Mouse (Mus musculus): ENCODE results near the gene Tcf7l2. TPM values are rescaled to one million over a fixed set of nuclear protein-coding genes. Genes with fewer than 3 reads are reported as not detected.

Gene Tcf7l2
- polyA plus RNA-seq, 1 experiment, result 10.3 TPM

DNA sequence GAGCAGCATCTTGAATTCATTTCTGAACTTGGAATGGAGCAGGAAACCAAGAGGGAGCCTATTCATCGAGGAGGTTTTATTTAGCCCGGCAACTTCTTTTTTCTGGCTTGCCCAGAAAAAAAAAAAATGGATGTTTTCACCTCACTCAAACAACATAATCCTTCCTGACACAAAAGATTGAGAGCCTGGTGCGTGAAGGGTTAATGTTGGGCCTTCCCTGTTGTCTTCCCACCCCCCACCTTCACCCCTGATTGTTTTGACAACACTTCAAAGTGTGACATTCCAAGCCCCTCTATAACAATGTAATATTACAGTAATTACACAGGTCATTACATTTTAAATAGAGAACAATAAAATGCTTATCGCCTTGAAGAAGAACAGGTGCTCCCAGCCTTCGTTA is 4.6 kb downstream of the Tcf7l2 start:
- no peak overlapping the region for H3ac ChIP-seq (ENCODE audit: control insufficient read depth, insufficient read length, low read depth)
- peaks cover 41% of the 10 kb centered on the region for H3K79me3 ChIP-seq (ENCODE audit: low read depth)
- peaks cover 81% of the 10 kb centered on the region for H3K79me2 ChIP-seq (ENCODE audit: control insufficient read depth, insufficient read depth)
- H3K27me3 ChIP-seq (ENCODE audit: control insufficient read depth, insufficient read depth, insufficient read length), result no peaks in the 10 kb centered on the region
- H3K4me3 ChIP-seq (ENCODE audit: insufficient read depth, poor library complexity, severe bottlenecking), result no peak overlapping the region
- H3K36me3 ChIP-seq (ENCODE audit: control insufficient read depth, insufficient read depth), result peaks cover 3% of the 10 kb centered on the region
- no peak for TF ChIP-seq FOSL1 (IDR thresholded peaks at IDR 0.05; ENCODE audit: insufficient read depth, low read length, poor library complexity, severe bottlenecking)
- TF ChIP-seq MAX (IDR thresholded peaks at IDR 0.05), result no peak
- no peak for TF ChIP-seq MYOD1 (IDR thresholded peaks at IDR 0.05; ENCODE audit: control insufficient read depth, insufficient read length, low read depth)
- no peak for TF ChIP-seq CTCF (IDR thresholded peaks at IDR 0.05; ENCODE audit: control insufficient read depth, insufficient read depth, insufficient read length)
- no peak for TF ChIP-seq CEBPB (IDR thresholded peaks at IDR 0.05; ENCODE audit: low read depth)
- TF ChIP-seq USF1 (IDR thresholded peaks at IDR 0.05; ENCODE audit: low read depth), result no peak
- no peak for TF ChIP-seq MYOG (IDR thresholded peaks at IDR 0.05; ENCODE audit: control insufficient read depth, extremely low read depth, insufficient read length)

DNA sequence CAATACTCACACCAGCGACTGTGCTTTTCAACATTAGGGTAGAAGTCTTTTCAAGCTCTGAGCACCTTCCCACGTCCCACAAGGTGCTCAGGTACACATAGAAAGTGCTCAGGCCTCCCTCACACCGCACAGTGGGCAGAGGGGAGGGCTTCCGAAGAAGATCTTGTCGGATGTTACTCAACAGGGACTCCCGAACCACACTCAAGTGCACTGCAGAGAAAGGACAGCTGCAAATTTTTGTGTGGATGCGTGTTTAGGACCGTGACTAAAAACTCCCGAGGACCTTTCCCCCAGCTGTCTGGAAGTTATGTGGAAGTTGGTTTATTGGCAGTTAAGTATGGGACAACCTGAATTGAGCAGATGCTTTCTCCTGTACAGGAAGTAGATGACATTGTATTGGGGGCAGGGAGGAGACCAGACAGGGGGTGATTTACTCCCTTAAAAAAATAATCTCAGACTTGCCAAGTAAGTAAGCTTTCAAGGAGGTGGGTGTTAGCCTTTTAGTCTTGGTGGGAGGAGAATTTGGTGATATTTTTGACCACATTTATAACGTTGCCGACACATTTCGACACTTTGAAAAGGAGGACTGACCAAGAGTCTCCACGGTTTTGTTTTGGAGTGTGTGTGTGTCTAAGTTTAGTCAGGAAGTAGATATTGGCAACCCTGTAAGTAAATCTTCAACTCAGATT is 5.8 kb downstream of the Tcf7l2 start:
- peaks cover 50% of the 10 kb centered on the region for H3K79me3 ChIP-seq (ENCODE audit: low read depth)
- H3ac ChIP-seq (ENCODE audit: control insufficient read depth, insufficient read length, low read depth), result no peak overlapping the region
- peaks cover 7% of the 10 kb centered on the region for H3K36me3 ChIP-seq (ENCODE audit: control insufficient read depth, insufficient read depth)
- no peaks in the 10 kb centered on the region for H3K27me3 ChIP-seq (ENCODE audit: control insufficient read depth, insufficient read depth, insufficient read length)
- H3K4me3 ChIP-seq (ENCODE audit: insufficient read depth, poor library complexity, severe bottlenecking), result no peak overlapping the region
- TF ChIP-seq MYOD1 (IDR thresholded peaks at IDR 0.05; ENCODE audit: control insufficient read depth, insufficient read length, low read depth) (peak; percentile 90), CEBPB (IDR thresholded peaks at IDR 0.05; ENCODE audit: low read depth) (peak; percentile 39), CTCF (IDR thresholded peaks at IDR 0.05; ENCODE audit: control insufficient read depth, insufficient read depth, insufficient read length) (no peak)
- H3K79me2 ChIP-seq (ENCODE audit: control insufficient read depth, insufficient read depth), result peaks cover 86% of the 10 kb centered on the region

DNA sequence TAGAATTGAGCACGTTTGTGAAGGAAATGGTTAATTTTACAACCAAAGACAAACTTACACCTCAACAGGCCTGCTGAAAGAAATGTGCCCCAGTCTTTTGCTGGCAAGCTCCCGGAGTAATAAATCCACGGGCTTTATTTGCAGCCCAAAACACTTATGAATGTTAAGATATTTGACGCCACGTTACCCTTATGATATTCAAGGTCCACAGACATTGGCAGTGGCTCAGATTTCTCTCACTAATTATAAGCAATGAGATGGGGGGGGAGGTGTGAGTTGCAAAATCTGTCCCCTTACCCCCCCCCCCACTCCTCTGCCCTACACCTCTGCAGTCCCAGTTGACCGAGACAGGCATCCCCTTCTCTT is 6.3 kb downstream of the Tcf7l2 start:
- no peak for TF ChIP-seq MYOG (IDR thresholded peaks at IDR 0.05; ENCODE audit: control insufficient read depth, extremely low read depth, insufficient read length)
- no peak for TF ChIP-seq CTCF (IDR thresholded peaks at IDR 0.05; ENCODE audit: control insufficient read depth, insufficient read depth, insufficient read length)
- no peak for TF ChIP-seq MYOD1 (IDR thresholded peaks at IDR 0.05; ENCODE audit: control insufficient read depth, insufficient read length, low read depth)
- no peak for TF ChIP-seq CEBPB (IDR thresholded peaks at IDR 0.05; ENCODE audit: low read depth)
- TF ChIP-seq MAX (IDR thresholded peaks at IDR 0.05), result no peak
- no peak for TF ChIP-seq USF1 (IDR thresholded peaks at IDR 0.05; ENCODE audit: low read depth)
- no peak for TF ChIP-seq FOSL1 (IDR thresholded peaks at IDR 0.05; ENCODE audit: insufficient read depth, low read length, poor library complexity, severe bottlenecking)
- Histone ChIP-seq H3ac (ENCODE audit: control insufficient read depth, insufficient read length, low read depth) (no peak overlapping the region), H3K4me3 (ENCODE audit: insufficient read depth, poor library complexity, severe bottlenecking) (no peak overlapping the region), H3K79me2 (ENCODE audit: control insufficient read depth, insufficient read depth) (peaks cover 86% of the 10 kb centered on the region), H3K36me3 (ENCODE audit: control insufficient read depth, insufficient read depth) (peaks cover 12% of the 10 kb centered on the region), H3K79me3 (ENCODE audit: low read depth) (peaks cover 46% of the 10 kb centered on the region), H3K27me3 (ENCODE audit: control insufficient read depth, insufficient read depth, insufficient read length) (no peaks in the 10 kb centered on the region)

DNA sequence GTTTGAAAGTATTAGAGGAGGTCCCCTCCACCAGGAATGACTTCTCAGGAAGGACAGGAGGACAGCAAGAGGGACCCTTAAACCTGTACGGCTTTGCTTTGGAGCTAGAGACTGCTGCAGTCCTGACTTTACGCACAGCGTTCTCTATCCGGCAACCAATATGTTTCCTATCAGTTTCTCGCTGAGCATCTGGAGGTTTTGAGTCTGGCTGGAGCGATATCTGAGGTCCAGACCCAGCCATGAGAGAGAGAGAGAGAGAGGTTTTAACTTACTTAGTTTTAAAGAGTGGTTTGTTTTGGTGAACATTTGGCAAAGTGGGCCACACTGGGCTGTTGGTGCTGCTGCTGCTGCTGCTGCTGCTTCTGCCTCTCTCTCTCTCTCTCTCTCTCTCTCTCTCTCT is 7.2 kb downstream of the Tcf7l2 start:
- Histone ChIP-seq H3ac (ENCODE audit: control insufficient read depth, insufficient read length, low read depth) (peak overlapping the region; percentile 42), H3K4me3 (ENCODE audit: insufficient read depth, poor library complexity, severe bottlenecking) (no peak overlapping the region), H3K27me3 (ENCODE audit: control insufficient read depth, insufficient read depth, insufficient read length) (no peaks in the 10 kb centered on the region), H3K36me3 (ENCODE audit: control insufficient read depth, insufficient read depth) (peaks cover 13% of the 10 kb centered on the region), H3K79me2 (ENCODE audit: control insufficient read depth, insufficient read depth) (peaks cover 86% of the 10 kb centered on the region), H3K79me3 (ENCODE audit: low read depth) (peaks cover 41% of the 10 kb centered on the region)
- TF ChIP-seq FOSL1 (IDR thresholded peaks at IDR 0.05; ENCODE audit: insufficient read depth, low read length, poor library complexity, severe bottlenecking) (no peak), USF1 (IDR thresholded peaks at IDR 0.05; ENCODE audit: low read depth) (no peak), CEBPB (IDR thresholded peaks at IDR 0.05; ENCODE audit: low read depth) (no peak)

DNA sequence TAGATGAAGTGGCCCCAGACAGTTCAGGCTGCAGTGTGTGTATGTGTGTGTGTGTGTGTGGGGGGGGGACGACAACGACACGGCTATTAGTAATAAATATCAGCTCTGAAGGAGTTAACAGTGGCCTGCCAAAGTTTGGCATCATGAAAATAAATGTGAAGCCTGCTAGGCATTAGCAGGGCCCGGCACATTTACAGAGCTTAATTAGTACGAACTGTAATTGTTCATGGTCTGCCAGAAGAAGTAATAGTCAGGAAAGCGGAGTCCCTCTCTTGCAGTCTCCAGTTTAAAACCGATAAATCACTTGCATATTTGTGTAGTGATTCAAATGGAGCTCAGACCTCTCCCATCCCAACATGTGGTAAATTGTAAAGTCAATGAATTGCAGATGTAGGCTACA is 7.9 kb downstream of the Tcf7l2 start:
- TF ChIP-seq USF1 (IDR thresholded peaks at IDR 0.05; ENCODE audit: low read depth) (no peak), MYOG (IDR thresholded peaks at IDR 0.05; ENCODE audit: control insufficient read depth, extremely low read depth, insufficient read length) (no peak), CEBPB (IDR thresholded peaks at IDR 0.05; ENCODE audit: low read depth) (no peak), MYOD1 (IDR thresholded peaks at IDR 0.05; ENCODE audit: control insufficient read depth, insufficient read length, low read depth) (no peak), MAX (IDR thresholded peaks at IDR 0.05) (peak; percentile 81), FOSL1 (IDR thresholded peaks at IDR 0.05; ENCODE audit: insufficient read depth, low read length, poor library complexity, severe bottlenecking) (no peak), CTCF (IDR thresholded peaks at IDR 0.05; ENCODE audit: control insufficient read depth, insufficient read depth, insufficient read length) (no peak)
- Histone ChIP-seq H3K27me3 (ENCODE audit: control insufficient read depth, insufficient read depth, insufficient read length) (no peaks in the 10 kb centered on the region), H3K36me3 (ENCODE audit: control insufficient read depth, insufficient read depth) (peaks cover 16% of the 10 kb centered on the region), H3K4me3 (ENCODE audit: insufficient read depth, poor library complexity, severe bottlenecking) (no peak overlapping the region), H3K79me2 (ENCODE audit: control insufficient read depth, insufficient read depth) (peaks cover 86% of the 10 kb centered on the region), H3K79me3 (ENCODE audit: low read depth) (peaks cover 36% of the 10 kb centered on the region), H3ac (ENCODE audit: control insufficient read depth, insufficient read length, low read depth) (no peak overlapping the region)

DNA sequence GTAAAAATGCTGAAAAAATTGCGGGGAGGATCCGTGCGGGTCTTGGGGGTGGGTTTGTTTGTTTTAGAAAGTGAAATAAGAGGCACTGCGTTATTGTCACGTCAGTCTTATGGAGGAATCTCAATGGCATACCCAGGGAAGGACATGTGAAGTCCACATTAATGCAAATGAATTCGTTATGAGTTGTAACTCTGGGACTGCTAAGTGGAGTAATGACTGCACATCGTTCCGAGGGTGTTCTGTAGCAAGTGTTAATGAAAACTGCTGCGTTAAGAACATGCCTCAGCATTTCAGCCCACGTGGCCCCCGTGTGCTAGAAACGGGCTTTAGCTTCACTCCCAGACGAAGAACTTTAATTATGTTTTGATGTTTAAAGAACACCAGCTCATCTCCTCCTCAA is 8.4 kb downstream of the Tcf7l2 start:
- peaks cover 86% of the 10 kb centered on the region for H3K79me2 ChIP-seq (ENCODE audit: control insufficient read depth, insufficient read depth)
- H3ac ChIP-seq (ENCODE audit: control insufficient read depth, insufficient read length, low read depth), result peak overlapping the region; percentile 52
- no peaks in the 10 kb centered on the region for H3K27me3 ChIP-seq (ENCODE audit: control insufficient read depth, insufficient read depth, insufficient read length)
- peaks cover 36% of the 10 kb centered on the region for H3K79me3 ChIP-seq (ENCODE audit: low read depth)
- no peak overlapping the region for H3K4me3 ChIP-seq (ENCODE audit: insufficient read depth, poor library complexity, severe bottlenecking)
- H3K36me3 ChIP-seq (ENCODE audit: control insufficient read depth, insufficient read depth), result peaks cover 21% of the 10 kb centered on the region
- TF ChIP-seq MYOG (IDR thresholded peaks at IDR 0.05; ENCODE audit: control insufficient read depth, extremely low read depth, insufficient read length), result no peak
- TF ChIP-seq USF1 (IDR thresholded peaks at IDR 0.05; ENCODE audit: low read depth), result no peak
- TF ChIP-seq MYOD1 (IDR thresholded peaks at IDR 0.05; ENCODE audit: control insufficient read depth, insufficient read length, low read depth), result no peak
- no peak for TF ChIP-seq MAX (IDR thresholded peaks at IDR 0.05)
- no peak for TF ChIP-seq CTCF (IDR thresholded peaks at IDR 0.05; ENCODE audit: control insufficient read depth, insufficient read depth, insufficient read length)
- no peak for TF ChIP-seq CEBPB (IDR thresholded peaks at IDR 0.05; ENCODE audit: low read depth)
- TF ChIP-seq FOSL1 (IDR thresholded peaks at IDR 0.05; ENCODE audit: insufficient read depth, low read length, poor library complexity, severe bottlenecking), result no peak
